Mouse (Mus musculus): ENCODE results near the gene Zfp292. TPM values are rescaled to one million over a fixed set of nuclear protein-coding genes. Genes with fewer than 3 reads are reported as not detected.

The Zfp292 gene
- 10 to 100 TPM; 39.8 to 41.3 TPM for polyA plus RNA-seq (2017; shearing (Covaris generic))

GRCm38 (mm10) chr4:34882818-34883217, at the start of gene Zfp292:
Gene Zfp292 (minus strand): TSS chr4:34882960.

GRCm38 (mm10) chr4:34893479-34893878, 10.7 kb upstream of the Zfp292 start, which contains the start of gene Cga:
Gene Cga (plus strand): TSS chr4:34893779.

GRCm38 (mm10) chr4:34777677-34778527, 104.9 kb downstream of the Zfp292 start, which contains the start of gene Smim8:
Gene Smim8 (minus strand): TSS chr4:34778423.

GRCm38 (mm10) chr4:34756163-34756562, 126.6 kb downstream of the Zfp292 start, which contains the start of gene Gm136:
Gene Gm136 (minus strand): TSS chr4:34756263.

Other genes with a start within 250 kb of the Zfp292 start
- 10 to 100 TPM; 20.0 to 29.9 TPM for gene Slc35a1, start 195.5 kb downstream of the Zfp292 start, polyA plus RNA-seq (2017; shearing (Covaris generic))
- under 1 TPM in 1 of 2 experiments, not detected in 1; 0.57 TPM for gene Cfap206, start 152.8 kb downstream of the Zfp292 start, polyA plus RNA-seq (2017; shearing (Covaris generic))
- not detected for gene Gm136, start 126.7 kb downstream of the Zfp292 start, polyA plus RNA-seq (2017; shearing (Covaris generic))
- gene Smim8, start 104.5 kb downstream of the Zfp292 start, polyA plus RNA-seq (2017; shearing (Covaris generic)), result 10 to 100 TPM; 68.7 to 86.7 TPM
- gene Cga, start 10.8 kb upstream of the Zfp292 start, polyA plus RNA-seq (2017; shearing (Covaris generic)), result under 1 TPM in 1 of 2 experiments, not detected in 1; 0.32 TPM

Data from activated CD4-positive, CD25-positive, alpha-beta regulatory T cell (primary cell).